Mouse (Mus musculus) kidney, embryonic 15.5 days (tissue): Measurements from ENCODE around the gene Fhl2. TPM values are rescaled to one million over a fixed set of nuclear protein-coding genes. Genes with fewer than 3 reads are reported as not detected.
"Not testable (repeated sequence)": the region's sequence is repeated elsewhere in the genome, so short reads cannot be mapped to it uniquely, and the experiment has no call there.

Experiments used
- ATAC-seq: fragments of 200-750 bp; cut with Nextera tagmentation; replicated peaks from 2 replicates; pipeline ENCODE4 v1.8.0; 2017; ENCODE audit warnings: moderate TSS enrichment; ENCODE audit not compliant: low FRiP score
- H3K27ac ChIP-seq: fragments of 300-500 bp; sonication (generic); 2 replicates; pipeline ENCODE4 v1.5.1; 2015; ENCODE audit warnings: mild to moderate bottlenecking, inconsistent platforms
- H3K27me3 ChIP-seq: fragments of 300-500 bp; sonication (generic); 2 replicates; pipeline ENCODE4 v1.6.1; 2015; ENCODE audit warnings: inconsistent platforms
- H3K36me3 ChIP-seq: fragments of 300-500 bp; sonication (generic); 2 replicates; pipeline ENCODE4 v1.6.1; 2015; ENCODE audit warnings: inconsistent platforms
- H3K4me1 ChIP-seq: fragments of 300-500 bp; sonication (generic); 2 replicates; pipeline ENCODE4 v1.6.1; 2015; ENCODE audit warnings: inconsistent platforms
- H3K4me2 ChIP-seq: fragments of 300-500 bp; sonication (generic); 2 replicates; pipeline ENCODE4 v1.6.1; 2015; ENCODE audit warnings: moderate library complexity, mild to moderate bottlenecking, inconsistent platforms
- H3K4me3 ChIP-seq: fragments of 300-500 bp; sonication (generic); replicated peaks from 2 replicates; pipeline ENCODE4 v1.5.1; 2015; ENCODE audit warnings: mild to moderate bottlenecking, inconsistent platforms
- H3K9ac ChIP-seq: fragments of 300-500 bp; sonication (generic); 2 replicates; pipeline ENCODE4 v1.6.1; 2015; ENCODE audit warnings: mild to moderate bottlenecking, inconsistent platforms
- H3K9me3 ChIP-seq: fragments of 300-500 bp; sonication (generic); replicated peaks from 2 replicates; pipeline ENCODE4 v1.6.1; 2016; ENCODE audit warnings: inconsistent platforms
- WGBS: fragments of 180-500 bp; shearing (Covaris S2); methylation state at CpG from one replicate; pipeline ENCODE4 v1.1.7; 2015; ENCODE audit warnings: mixed read lengths; 5-methylcytosine and 5-hydroxymethylcytosine counted together
- polyA plus RNA-seq: library from polyadenylated mRNA; unstranded; fragments of >200 nt; fragmentation: Nextera tagmentation; extraction: Ambion mirVana; gene quantifications from 2 replicates; pipeline ENCODE4 v1.2.1, GENCODE M21; 2015

The Fhl2 gene
- polyA plus RNA-seq, 1 experiment from 2014 or later: 92.4 TPM

DNA sequence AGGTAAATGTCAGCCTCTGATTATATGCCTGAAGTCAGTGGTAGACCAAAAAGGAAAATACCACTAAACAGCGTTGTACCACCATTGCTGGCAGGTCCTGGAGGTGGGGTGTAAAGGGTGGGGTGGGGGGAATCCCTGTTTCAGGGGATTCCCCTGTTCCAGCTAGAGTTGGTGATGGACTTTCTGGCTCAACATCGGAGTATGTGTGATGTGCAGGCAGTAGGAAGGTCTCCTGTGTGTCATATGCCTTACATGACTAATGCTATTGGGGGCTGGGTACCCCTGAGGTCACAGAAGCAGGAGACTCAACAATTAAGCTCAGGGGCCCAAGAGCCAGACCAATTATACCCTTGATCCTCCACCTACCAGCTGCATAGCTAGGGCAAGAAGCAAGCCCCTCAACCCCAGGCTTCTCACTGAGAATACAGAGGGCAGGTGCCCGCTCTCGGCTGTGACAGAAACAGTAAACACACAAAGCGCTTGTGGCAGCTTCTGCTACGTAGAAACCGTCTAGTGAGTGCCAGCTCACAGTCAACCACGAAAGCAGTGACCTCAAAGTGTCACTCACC, 52.4 kb downstream of the Fhl2 start:
- Histone ChIP-seq H3K27ac (no peak overlapping the region), H3K9me3 (no peaks in the 10 kb centered on the region), H3K4me3 (no peak overlapping the region), H3K36me3 (peaks cover 13% of the 10 kb centered on the region), H3K4me1 (peaks cover 14% of the 10 kb centered on the region; the same call in 1 of the 2 replicates), H3K27me3 (no peaks in the 10 kb centered on the region), H3K4me2 (no peak overlapping the region), H3K9ac (no peak overlapping the region)
- 71% methylated on average over 8 of the region's 8 CpGs for WGBS
- no peak for ATAC-seq

DNA sequence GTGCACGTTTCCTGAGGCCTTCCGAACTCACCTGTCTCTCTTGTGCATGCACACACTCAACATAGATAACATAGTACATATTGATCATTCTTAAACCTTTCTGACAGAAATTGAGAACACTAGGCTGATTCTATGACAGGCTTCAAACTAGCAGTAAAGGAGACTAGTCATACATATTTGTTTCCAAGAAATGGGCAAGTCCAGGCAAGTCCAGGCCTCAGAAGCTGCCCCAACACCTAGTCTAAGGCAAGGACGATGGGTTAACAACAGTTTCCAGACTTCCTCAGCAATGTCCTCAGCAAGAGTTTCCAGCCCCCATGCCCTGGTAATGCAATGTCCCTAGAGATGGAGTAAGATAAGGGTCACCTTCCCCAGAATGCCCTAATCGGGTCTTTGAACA, 53.0 kb downstream of the Fhl2 start:
- H3K9me3 ChIP-seq: no peaks in the 10 kb centered on the region
- no peaks in the 10 kb centered on the region for H3K27me3 ChIP-seq
- no peak overlapping the region for H3K9ac ChIP-seq
- peaks cover 10% of the 10 kb centered on the region for H3K36me3 ChIP-seq
- H3K4me1 ChIP-seq: peaks cover 14% of the 10 kb centered on the region; the same call in 1 of the 2 replicates
- H3K27ac ChIP-seq: no peak overlapping the region
- WGBS: 81% methylated on average over 4 of the region's 4 CpGs
- ATAC-seq: no peak
- H3K4me3 ChIP-seq: no peak overlapping the region
- H3K4me2 ChIP-seq: no peak overlapping the region

DNA sequence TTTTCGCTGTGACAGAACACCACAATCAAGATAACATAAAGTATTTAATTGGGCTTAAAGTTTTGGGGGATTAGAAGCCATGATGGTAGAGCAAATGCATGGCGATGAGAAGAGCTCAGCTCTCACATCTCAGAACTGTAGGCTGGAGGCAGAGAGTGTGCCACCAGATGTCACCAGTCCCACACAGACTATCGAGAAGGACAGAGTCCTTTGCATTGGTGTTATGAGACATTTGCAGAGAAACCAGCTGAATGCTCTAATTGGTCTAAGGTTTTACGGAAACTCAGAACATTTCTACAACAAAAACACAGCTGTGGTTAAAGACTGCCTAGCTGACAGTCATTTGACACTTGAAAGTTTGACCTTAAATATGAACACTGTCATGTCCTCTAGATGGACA, 53.5 kb downstream of the Fhl2 start:
- WGBS: 75% methylated on average over 4 of the region's 4 CpGs
- no peak overlapping the region for H3K27ac ChIP-seq
- ATAC-seq: no peak; the same call in 1 of the 2 replicates

DNA sequence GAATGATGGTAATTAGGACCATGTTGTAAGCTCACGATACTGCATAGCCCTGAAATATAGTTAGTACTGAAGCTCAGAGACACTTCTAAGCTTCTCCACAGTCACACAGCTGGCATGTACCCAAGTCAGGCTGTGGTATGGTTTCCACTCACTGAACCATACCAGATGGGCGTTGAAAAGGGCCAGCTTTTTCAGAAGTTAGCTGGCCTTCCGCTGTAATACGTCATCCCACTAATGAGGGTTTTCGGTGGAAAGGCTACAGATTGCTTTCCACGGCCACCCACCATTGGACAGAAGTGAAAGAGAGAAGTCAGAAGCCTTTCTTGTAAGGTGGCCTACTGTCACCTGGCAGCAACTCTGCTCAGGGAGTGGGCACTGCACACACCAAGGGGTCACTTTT, 53.9 kb downstream of the Fhl2 start:
- ATAC-seq: no peak
- Histone ChIP-seq H3K27ac (no peak overlapping the region), H3K4me3 (no peak overlapping the region), H3K9ac (no peak overlapping the region), H3K4me1 (peaks cover 14% of the 10 kb centered on the region; the same call in 1 of the 2 replicates), H3K4me2 (no peak overlapping the region), H3K27me3 (no peaks in the 10 kb centered on the region), H3K36me3 (peaks cover 11% of the 10 kb centered on the region), H3K9me3 (no peaks in the 10 kb centered on the region)
- WGBS: 79% methylated on average over 6 of the region's 6 CpGs

More for the DNA sequence above, 53.5 kb downstream of the Fhl2 start:
- H3K27me3 ChIP-seq: no peaks in the 10 kb centered on the region
- H3K4me2 ChIP-seq: no peak overlapping the region
- H3K9ac ChIP-seq: no peak overlapping the region
- no peak overlapping the region for H3K4me3 ChIP-seq
- H3K36me3 ChIP-seq: peaks cover 9% of the 10 kb centered on the region; the same call in 1 of the 2 replicates
- H3K9me3 ChIP-seq: no peaks in the 10 kb centered on the region
- H3K4me1 ChIP-seq: peaks cover 14% of the 10 kb centered on the region; the same call in 1 of the 2 replicates

DNA sequence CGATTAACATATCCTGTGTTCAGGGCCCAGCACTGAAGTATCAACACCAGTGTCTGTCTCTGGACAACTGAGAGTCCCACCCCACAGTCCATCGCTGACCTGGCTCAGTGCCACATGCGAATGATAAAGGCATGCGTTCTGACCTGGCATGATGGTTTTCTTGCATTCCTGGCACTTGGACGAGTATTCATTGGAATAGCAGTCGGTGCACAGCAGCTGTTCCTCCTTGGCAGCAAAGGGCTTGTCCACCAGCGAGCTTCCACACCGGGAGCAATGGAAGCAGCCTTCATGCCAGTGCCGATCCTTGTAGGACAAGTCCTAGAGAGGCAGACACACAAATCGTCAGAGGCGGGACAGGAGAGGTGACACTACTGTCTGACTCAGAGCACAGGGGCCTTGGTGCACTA, 55.2 kb downstream of the Fhl2 start:
- ATAC-seq: no peak

DNA sequence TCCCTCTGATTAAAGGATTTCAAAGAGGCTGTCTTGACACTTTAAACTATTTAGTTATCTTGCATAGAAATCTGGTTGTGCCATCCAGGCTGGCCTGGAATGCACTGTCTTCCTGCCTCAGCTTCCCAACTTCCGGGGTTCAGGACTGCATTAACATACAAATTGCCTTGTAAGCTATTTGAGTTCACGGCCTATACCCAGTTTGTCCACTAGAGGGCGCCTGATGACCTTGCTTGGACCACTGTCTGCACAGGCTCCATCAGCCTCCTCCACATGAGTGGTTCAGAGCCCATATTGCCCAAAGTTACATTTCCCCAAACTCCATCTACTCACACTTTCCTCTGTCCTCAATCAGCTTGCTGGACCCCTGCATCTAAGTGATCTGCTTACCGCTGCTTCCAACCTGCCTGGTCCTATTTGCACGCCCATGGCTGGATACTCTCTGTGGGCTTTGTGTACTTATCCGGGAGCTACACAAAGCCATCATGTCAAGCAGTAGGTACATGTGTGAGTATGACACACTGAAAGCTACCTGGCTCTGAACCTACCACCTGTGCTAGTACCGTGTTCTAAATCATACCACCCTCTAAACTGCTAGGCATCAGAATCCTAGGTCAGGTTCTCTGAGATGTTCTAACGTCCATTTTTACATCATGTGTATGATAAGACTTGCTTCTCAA, 57.1 kb downstream of the Fhl2 start:
- 52% methylated on average over 8 of the region's 8 CpGs for WGBS
- Histone ChIP-seq H3K36me3 (peaks cover 41% of the 10 kb centered on the region), H3K4me2 (no peak overlapping the region), H3K4me3 (no peak overlapping the region), H3K9me3 (no peaks in the 10 kb centered on the region), H3K4me1 (0 out of 2 replicates have a peak, but pooled peaks cover 6% of the 10 kb centered on the region), H3K9ac (no peak overlapping the region), H3K27me3 (no peaks in the 10 kb centered on the region), H3K27ac (no peak overlapping the region)
- peak; percentile 75 for ATAC-seq

More for the DNA sequence above, 55.2 kb downstream of the Fhl2 start:
- Histone ChIP-seq H3K27ac (no peak overlapping the region), H3K27me3 (no peaks in the 10 kb centered on the region), H3K36me3 (peaks cover 24% of the 10 kb centered on the region), H3K9ac (no peak overlapping the region), H3K4me2 (no peak overlapping the region), H3K4me1 (peaks cover 9% of the 10 kb centered on the region; the same call in 1 of the 2 replicates), H3K9me3 (no peaks in the 10 kb centered on the region), H3K4me3 (no peak overlapping the region)
- 79% methylated on average over 11 of the region's 11 CpGs for WGBS

DNA sequence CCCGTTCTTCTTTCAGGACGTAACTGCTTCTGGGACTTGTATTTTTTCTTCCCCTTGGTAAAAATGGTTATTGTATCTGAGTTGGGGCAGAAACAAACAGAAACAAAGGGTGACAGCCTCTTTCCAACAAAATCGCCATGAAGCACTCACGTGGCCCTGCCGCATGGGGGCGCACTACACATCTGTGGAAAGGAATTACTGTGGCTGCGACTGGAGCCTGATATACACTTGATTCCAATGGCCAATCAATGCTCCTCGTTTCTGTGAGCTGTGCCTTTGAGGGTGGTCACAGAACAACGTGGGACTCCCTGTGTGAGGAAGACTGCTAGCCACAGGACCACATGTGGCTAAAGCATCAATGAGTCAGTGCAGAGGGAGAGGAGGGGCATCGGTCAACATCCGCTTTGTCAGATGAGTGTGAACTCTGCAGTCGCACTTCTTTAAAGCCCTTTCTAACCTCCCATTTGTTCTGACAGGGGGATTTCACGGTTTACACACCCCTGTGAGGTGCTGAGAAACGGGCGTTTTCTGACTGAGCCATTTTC, 58.4 kb downstream of the Fhl2 start:
- H3K4me3 ChIP-seq: no peak overlapping the region
- no peaks in the 10 kb centered on the region for H3K27me3 ChIP-seq
- 67% methylated on average over 15 of the region's 15 CpGs for WGBS
- H3K9ac ChIP-seq: no peak overlapping the region
- no peaks in the 10 kb centered on the region for H3K9me3 ChIP-seq
- H3K4me1 ChIP-seq: 0 out of 2 replicates have a peak, but pooled peaks cover 2% of the 10 kb centered on the region
- H3K4me2 ChIP-seq: no peak overlapping the region
- H3K27ac ChIP-seq: no peak overlapping the region
- peaks cover 46% of the 10 kb centered on the region for H3K36me3 ChIP-seq
- no peak for ATAC-seq

DNA sequence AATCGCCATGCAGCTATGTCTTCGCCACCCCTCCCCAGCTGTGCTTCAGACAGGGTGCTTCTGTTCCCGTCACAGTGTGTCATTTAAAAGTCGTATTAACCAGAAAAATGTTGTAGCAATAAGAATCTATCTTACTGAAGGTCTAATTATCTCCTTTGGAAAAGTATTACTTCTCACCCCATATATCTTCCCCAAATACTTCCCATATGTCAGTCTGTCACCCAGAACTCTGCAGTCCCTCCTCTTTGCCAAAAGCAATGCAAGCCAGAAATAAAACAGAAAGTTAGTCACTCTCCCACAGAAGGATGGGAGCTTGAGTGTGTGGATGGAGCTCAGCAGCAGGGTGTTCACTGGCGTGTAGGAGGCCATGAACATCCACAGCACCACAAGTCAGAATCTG, 59.5 kb downstream of the Fhl2 start:
- 81% methylated on average over 5 of the region's 5 CpGs for WGBS
- H3K9me3 ChIP-seq: no peaks in the 10 kb centered on the region
- H3K4me1 ChIP-seq: 0 out of 2 replicates have a peak, but pooled peaks cover 2% of the 10 kb centered on the region
- H3K27ac ChIP-seq: no peak overlapping the region
- peaks cover 46% of the 10 kb centered on the region for H3K36me3 ChIP-seq
- no peaks in the 10 kb centered on the region for H3K27me3 ChIP-seq
- H3K9ac ChIP-seq: no peak overlapping the region
- H3K4me3 ChIP-seq: no peak overlapping the region
- no peak for ATAC-seq
- no peak overlapping the region for H3K4me2 ChIP-seq

DNA sequence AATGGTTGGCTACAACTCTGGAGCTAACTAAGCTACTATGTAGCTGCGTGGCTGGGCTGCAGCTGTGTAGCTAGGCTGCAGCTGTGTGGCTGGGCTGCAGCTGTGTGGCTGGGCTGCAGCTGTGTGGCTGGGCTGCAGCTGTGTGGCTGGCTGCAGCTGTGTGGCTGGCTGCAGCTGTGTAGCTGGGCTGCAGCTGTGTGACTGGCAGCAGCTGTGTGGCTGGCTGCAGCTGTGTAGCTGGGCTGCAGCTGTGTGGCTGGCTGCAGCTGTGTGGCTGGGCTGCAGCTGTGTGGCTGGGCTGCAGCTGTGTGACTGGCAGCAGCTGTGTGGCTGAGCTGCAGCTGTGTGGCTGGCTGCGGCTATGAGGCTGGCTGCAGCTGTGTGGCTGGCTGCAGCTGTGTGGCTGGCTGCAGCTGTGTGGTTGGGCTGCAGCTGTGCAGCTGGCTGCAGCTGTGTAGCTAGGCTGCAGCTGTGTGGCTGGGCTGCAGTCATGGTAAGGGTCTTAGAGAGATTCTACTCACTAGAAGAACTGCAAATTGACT, 60.2 kb downstream of the Fhl2 start:
- not testable (repeated sequence) for H3K27ac ChIP-seq, H3K4me3 ChIP-seq, H3K4me2 ChIP-seq, H3K9me3 ChIP-seq, H3K27me3 ChIP-seq, H3K9ac ChIP-seq, H3K4me1 ChIP-seq, ATAC-seq
- 78% methylated on average over 2 of the region's 2 CpGs for WGBS
- peaks cover 48% of the 10 kb centered on the region for H3K36me3 ChIP-seq

DNA sequence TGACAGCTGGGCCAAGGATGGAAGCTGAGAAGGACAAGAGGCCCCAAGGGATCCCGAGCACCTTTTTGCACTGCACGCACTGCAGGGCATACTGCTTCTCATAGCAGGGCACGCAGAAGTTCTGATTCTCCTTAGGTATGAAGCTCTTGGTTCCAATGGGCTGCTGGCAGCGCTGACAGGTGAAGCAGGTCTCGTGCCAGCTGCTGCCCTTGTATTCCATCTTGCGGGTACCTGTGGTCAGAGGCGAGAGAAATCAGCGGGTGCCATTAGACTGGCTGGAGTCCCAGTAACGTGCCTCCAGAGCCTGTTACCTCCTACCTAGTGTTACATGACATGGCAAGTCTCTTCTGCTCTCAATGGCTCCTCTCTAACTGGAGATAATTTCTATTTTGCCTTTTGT, 65.2 kb downstream of the Fhl2 start:
- 94% methylated on average over 9 of the region's 9 CpGs for WGBS
- Histone ChIP-seq H3K9me3 (no peaks in the 10 kb centered on the region), H3K4me1 (0 out of 2 replicates have a peak, but pooled peaks cover 2% of the 10 kb centered on the region), H3K36me3 (peaks cover 63% of the 10 kb centered on the region), H3K9ac (no peak overlapping the region), H3K27me3 (no peaks in the 10 kb centered on the region), H3K4me3 (no peak overlapping the region), H3K4me2 (no peak overlapping the region), H3K27ac (no peak overlapping the region)
- ATAC-seq: no peak

DNA sequence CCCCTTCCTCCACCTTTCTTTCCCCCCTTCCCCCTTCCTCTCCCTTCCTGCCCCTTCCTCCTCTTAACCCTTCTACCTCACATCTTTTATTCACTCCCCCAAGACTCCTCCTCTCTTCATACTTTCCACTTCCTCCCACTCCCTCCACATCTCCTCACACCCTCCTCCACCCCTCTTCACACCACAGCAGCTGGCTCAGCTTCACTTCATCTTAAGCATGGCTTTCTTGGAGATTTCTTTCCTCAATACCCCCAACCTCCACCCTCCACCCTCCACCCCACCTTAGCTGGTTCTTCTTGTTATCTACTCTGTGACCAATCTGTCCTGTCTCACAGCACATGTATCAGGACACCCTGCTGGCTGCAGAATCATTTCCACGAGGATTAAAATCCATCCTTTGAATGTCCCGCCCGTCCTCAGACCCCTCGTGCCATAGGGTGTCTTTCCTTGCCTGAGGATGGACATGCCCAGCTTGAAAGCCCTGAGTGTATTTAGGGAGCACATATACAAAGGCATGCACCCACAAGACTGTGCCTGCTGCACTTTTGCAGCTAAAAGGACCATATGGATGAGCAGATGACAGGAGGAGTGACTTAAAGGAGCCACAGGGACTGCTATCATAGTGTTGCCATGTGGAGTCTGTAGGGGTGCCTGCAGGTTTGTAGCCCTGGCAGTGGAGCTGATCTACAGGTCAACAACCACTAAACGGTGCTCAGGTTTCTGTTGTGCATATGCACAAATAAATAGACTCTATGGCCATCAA, 66.4 kb downstream of the Fhl2 start:
- WGBS: 78% methylated on average over 5 of the region's 5 CpGs
- no peaks in the 10 kb centered on the region for H3K4me1 ChIP-seq
- H3K27me3 ChIP-seq: no peaks in the 10 kb centered on the region
- no peak overlapping the region for H3K9ac ChIP-seq
- H3K36me3 ChIP-seq: peaks cover 57% of the 10 kb centered on the region
- H3K4me3 ChIP-seq: no peak overlapping the region
- H3K9me3 ChIP-seq: no peaks in the 10 kb centered on the region
- no peak overlapping the region for H3K4me2 ChIP-seq
- H3K27ac ChIP-seq: no peak overlapping the region
- ATAC-seq: no peak
